Mouse (Mus musculus) CH12.LX (cell line): ENCODE data around the gene Dffb. TPM values are rescaled to one million over a fixed set of nuclear protein-coding genes. Genes with fewer than 3 reads are reported as not detected.

Experiments
- DNase-seq: peaks from one replicate; pipeline ENCODE4 v3.0.0-alpha.2; 2013; ENCODE audit errors: extremely low read depth
- H3K27ac ChIP-seq: 2 replicates; pipeline ENCODE4 v1.5.1; 2012; ENCODE audit warnings: low read depth, mild to moderate bottlenecking, control low read depth, moderate library complexity; ENCODE audit not compliant: insufficient read depth
- H3K27me3 ChIP-seq: replicated peaks from 2 replicates; pipeline ENCODE3; 2012; ENCODE audit warnings: inconsistent platforms
- H3K36me3 ChIP-seq, 2 experiments: replicated peaks in 1 of 2; 2 replicates each; pipeline versions ENCODE3 to v1.6.1; 2012; ENCODE audit warnings: inconsistent platforms in 1 of 2, low read length in 1 of 2, mild to moderate bottlenecking in 1 of 2, mixed read lengths in 1 of 2, moderate library complexity in 1 of 2; ENCODE audit not compliant: control insufficient read depth in 1 of 2, insufficient read depth in 1 of 2
- H3K4me1 ChIP-seq, 2 experiments: 2 replicates each; pipeline ENCODE4 v1.6.1; 2012; ENCODE audit warnings: inconsistent platforms in 1 of 2, moderate library complexity in 1 of 2; ENCODE audit not compliant: insufficient read depth in 2 of 2, control insufficient read depth in 1 of 2
- H3K4me2 ChIP-seq: 2 replicates; pipeline ENCODE4 v1.6.1; 2012; ENCODE audit warnings: low read depth, mild to moderate bottlenecking, control low read depth; ENCODE audit not compliant: poor library complexity, insufficient read depth, severe bottlenecking
- H3K4me3 ChIP-seq, 3 experiments: fragments of 150-350 bp in 1 of 3; sonication (generic) in 1 of 3; replicated peaks in 1 of 3; 2 replicates each; pipeline versions ENCODE3 to v1.5.1; 2011 to 2012; ENCODE audit warnings: low read depth in 2 of 3, low read length in 2 of 3, mild to moderate bottlenecking in 2 of 3, moderate library complexity in 2 of 3, control low read depth in 1 of 3, improper control_type of control experiment in 1 of 3, inconsistent platforms in 1 of 3, mixed read lengths in 1 of 3; ENCODE audit not compliant: poor library complexity in 1 of 3
- H3K79me2 ChIP-seq: replicated peaks from 2 replicates; pipeline ENCODE4 v1.6.1; 2012; ENCODE audit warnings: mild to moderate bottlenecking, moderate library complexity; ENCODE audit not compliant: control insufficient read depth, poor library complexity, insufficient read depth, severe bottlenecking; ENCODE audit errors: extremely low read depth
- H3K9ac ChIP-seq: 2 replicates; pipeline ENCODE4 v1.6.1; 2012; ENCODE audit warnings: low read depth, mild to moderate bottlenecking, control low read depth, moderate library complexity; ENCODE audit not compliant: insufficient read depth
- H3K9me3 ChIP-seq: replicated peaks from 2 replicates; pipeline ENCODE3; 2012; ENCODE audit warnings: low read length, inconsistent platforms, mixed read lengths
- BHLHE40 ChIP-seq: IDR thresholded peaks from 2 replicates; pipeline ENCODE4 v1.6.1; 2011; ENCODE audit warnings: mild to moderate bottlenecking, low read depth, low read length, improper control_type of control experiment
- CHD1 ChIP-seq: IDR thresholded peaks from 2 replicates; pipeline ENCODE4 v1.6.1; 2012; ENCODE audit warnings: low read depth, low read length, improper control_type of control experiment, inconsistent platforms
- CHD2 ChIP-seq: IDR thresholded peaks from 2 replicates; pipeline ENCODE4 v1.6.1; 2011; ENCODE audit warnings: low read length, improper control_type of control experiment
- CTCF ChIP-seq, 2 experiments: IDR thresholded peaks in 1 of 2; conservative IDR thresholded peaks in 1 of 2; 2 replicates each; pipeline ENCODE4 v1.5.1; 2011 to 2012; ENCODE audit warnings: low read depth in 2 of 2, low read length in 2 of 2, improper control_type of control experiment in 1 of 2, inconsistent platforms in 1 of 2, mild to moderate bottlenecking in 1 of 2, moderate library complexity in 1 of 2
- ELF1 ChIP-seq: IDR thresholded peaks from 2 replicates; pipeline ENCODE4 v1.6.1; 2014; ENCODE audit warnings: low read depth, mild to moderate bottlenecking, inconsistent platforms, low read length, improper control_type of control experiment
- GABPA ChIP-seq: IDR thresholded peaks from 2 replicates; pipeline ENCODE4 v1.6.1; 2012; ENCODE audit warnings: low read depth, low read length, improper control_type of control experiment, inconsistent platforms; ENCODE audit not compliant: insufficient replicate concordance
- HCFC1 ChIP-seq: IDR thresholded peaks from 2 replicates; pipeline ENCODE4 v1.6.1; 2012; ENCODE audit warnings: low read depth, mild to moderate bottlenecking, inconsistent platforms, low read length, improper control_type of control experiment
- IRF4 ChIP-seq: IDR thresholded peaks from 2 replicates; pipeline ENCODE4 v1.6.1; 2014; ENCODE audit warnings: low read depth, mild to moderate bottlenecking, inconsistent platforms, low read length, improper control_type of control experiment
- JUN ChIP-seq: IDR thresholded peaks from 2 replicates; pipeline ENCODE4 v1.6.1; 2011; ENCODE audit warnings: low read depth, mild to moderate bottlenecking, low read length, improper control_type of control experiment, moderate library complexity; ENCODE audit not compliant: insufficient read depth
- JUND ChIP-seq: conservative IDR thresholded peaks from 2 replicates; pipeline ENCODE4 v1.6.1; 2011; ENCODE audit warnings: low read depth, low read length, improper control_type of control experiment
- KAT2A ChIP-seq: IDR thresholded peaks from 2 replicates; pipeline ENCODE4 v1.6.1; 2012; ENCODE audit warnings: low read length, improper control_type of control experiment, inconsistent platforms; ENCODE audit not compliant: insufficient replicate concordance
- MAX ChIP-seq: IDR thresholded peaks from 2 replicates; pipeline ENCODE4 v1.6.1; 2011; ENCODE audit warnings: low read length, improper control_type of control experiment
- MXI1 ChIP-seq: IDR thresholded peaks from 2 replicates; pipeline ENCODE4 v1.6.1; 2011; ENCODE audit warnings: mild to moderate bottlenecking, low read depth, low read length, improper control_type of control experiment
- NELFE ChIP-seq: IDR thresholded peaks from 2 replicates; pipeline ENCODE4 v1.6.1; 2011; ENCODE audit warnings: low read depth, low read length, improper control_type of control experiment
- NRF1 ChIP-seq: IDR thresholded peaks from 2 replicates; pipeline ENCODE4 v1.6.1; 2014; ENCODE audit warnings: low read depth, mild to moderate bottlenecking, inconsistent platforms, low read length, improper control_type of control experiment, moderate library complexity
- PAX5 ChIP-seq: IDR thresholded peaks from 2 replicates; pipeline ENCODE4 v1.6.1; 2012; ENCODE audit warnings: low read length, inconsistent platforms, mixed read lengths
- POLR2A ChIP-seq: IDR thresholded peaks from 2 replicates; pipeline ENCODE4 v1.6.1; 2011; ENCODE audit warnings: low read depth, mild to moderate bottlenecking, improper control_type of control experiment, low read length
- RCOR1 ChIP-seq: conservative IDR thresholded peaks from 2 replicates; pipeline ENCODE4 v1.6.1; 2012; ENCODE audit warnings: low read depth, mild to moderate bottlenecking, inconsistent platforms, low read length, improper control_type of control experiment
- SIN3A ChIP-seq: IDR thresholded peaks from 2 replicates; pipeline ENCODE4 v1.6.1; 2012; ENCODE audit warnings: low read length, improper control_type of control experiment, inconsistent platforms
- TBP ChIP-seq: conservative IDR thresholded peaks from 2 replicates; pipeline ENCODE4 v1.6.1; 2011; ENCODE audit warnings: low read depth, low read length, improper control_type of control experiment
- TCF12 ChIP-seq: IDR thresholded peaks from 2 replicates; pipeline ENCODE4 v1.6.1; 2014; ENCODE audit warnings: low read depth, mild to moderate bottlenecking, inconsistent platforms, low read length, improper control_type of control experiment
- UBTF ChIP-seq: IDR thresholded peaks from 2 replicates; pipeline ENCODE4 v1.6.1; 2012; ENCODE audit warnings: low read depth, mild to moderate bottlenecking, inconsistent platforms, low read length, improper control_type of control experiment, moderate library complexity
- USF2 ChIP-seq: conservative IDR thresholded peaks from 2 replicates; pipeline ENCODE4 v1.6.1; 2011; ENCODE audit warnings: low read depth, low read length, improper control_type of control experiment
- ZKSCAN1 ChIP-seq: IDR thresholded peaks from 2 replicates; pipeline ENCODE4 v1.6.1; 2012; ENCODE audit warnings: low read depth, inconsistent platforms, low read length, improper control_type of control experiment, borderline replicate concordance
- ZNF384 ChIP-seq: IDR thresholded peaks from 2 replicates; pipeline ENCODE4 v1.6.1; 2012; ENCODE audit warnings: low read depth, low read length, improper control_type of control experiment, inconsistent platforms
- dilution Hi-C: fragments of 300-500 bp; cut with MboI; formaldehyde crosslinking; loops from 2 replicates; pipeline ENCODE4 v1.14.3; 2020; ENCODE audit warnings: low sequenced_read_pairs; ENCODE audit not compliant: extremely low pct_unique_long_range_greater_than_20kb, extremely low pct_ligation_motif_present
- in situ Hi-C: fragments of 300-500 bp; cut with MboI; formaldehyde crosslinking; loops from 3 replicates; pipeline ENCODE4 v1.14.3; 2019; ENCODE audit warnings: low sequenced_read_pairs, low pct_ligation_motif_present, low pct_unique_long_range_greater_than_20kb, mixed read lengths
- polyA plus RNA-seq: library from polyadenylated mRNA; unstranded; fragments of >175 nt; gene quantifications from 2 replicates; pipeline ENCODE4 v1.2.1, GENCODE M21; 2012; ENCODE audit warnings: low read depth; ENCODE audit not compliant: insufficient read length
- total RNA-seq, 2 experiments: library from RNA; depleted of rRNA; stranded (reverse); fragments of 300-350 nt in 1 of 2; fragments of >200 nt in 1 of 2; gene quantifications; 2 replicates each; pipeline ENCODE4 v1.2.3; 2012 to 2014

The Dffb gene
- total and polyA plus RNA-seq, 3 experiments, result 10.7 to 21.4 (median 12.6) TPM

GRCm38 (mm10) chr4:153992715-153993114, 17.8 kb upstream of the Dffb start:
- no peak for DNase-seq
- H3K9ac ChIP-seq, result no peak overlapping the region
- H3K79me2 ChIP-seq, result no peaks in the 10 kb centered on the region
- H3K9me3 ChIP-seq, result no peaks in the 10 kb centered on the region
- dilution Hi-C loops (no loop called here), in situ Hi-C loops (no loop called here)
- no peaks in the 10 kb centered on the region for H3K27me3 ChIP-seq
- H3K4me3 ChIP-seq, result no peak overlapping the region
- no peaks in the 10 kb centered on the region for H3K4me1 ChIP-seq
- H3K36me3 ChIP-seq, result peaks cover 77 to 93% of the 10 kb centered on the region in 2 experiments
- no peak overlapping the region for H3K27ac ChIP-seq
- TF ChIP-seq HCFC1, result no peak
- no peak for TF ChIP-seq MXI1
- no peak for TF ChIP-seq PAX5
- TF ChIP-seq MAX, result no peak
- TF ChIP-seq SIN3A, result no peak
- TF ChIP-seq JUN, result no peak
- no peak overlapping the region for H3K4me2 ChIP-seq

- Histone ChIP-seq H3K27me3 (no peaks in the 10 kb centered on the region), H3K9ac (no peak overlapping the region), H3K4me3 (no peak overlapping the region), H3K4me1 (peaks cover 3 to 21% of the 10 kb centered on the region in 2 experiments; a peak in 2 of 4 replicates), H3K79me2 (peaks cover 4% of the 10 kb centered on the region), H3K4me2 (no peak overlapping the region), H3K36me3 (peaks cover 51 to 75% of the 10 kb centered on the region in 2 experiments), H3K27ac (no peak overlapping the region), H3K9me3 (no peaks in the 10 kb centered on the region)
- no peak for DNase-seq
- in situ Hi-C loops, result no loop called here
- TF ChIP-seq RCOR1 (no peak), NRF1 (no peak)
- dilution Hi-C loops, result no loop called here
These were observed 5.5 kb upstream of the Dffb start for GRCm38 (mm10) chr4:153980470-153980869.

GRCm38 (mm10) chr4:153979243-153979642, 4.3 kb upstream of the Dffb start:
- dilution Hi-C loops (no loop called here), in situ Hi-C loops (no loop called here)
- H3K36me3 ChIP-seq, result peaks cover 41 to 63% of the 10 kb centered on the region in 2 experiments
- H3K9me3 ChIP-seq, result no peaks in the 10 kb centered on the region
- H3K9ac ChIP-seq, result no peak overlapping the region
- H3K4me1 ChIP-seq, result peaks cover 3 to 21% of the 10 kb centered on the region in 2 experiments; a peak in 2 of 4 replicates
- TF ChIP-seq MXI1 (no peak), MAX (no peak), ZNF384 (no peak), UBTF (no peak), JUND (no peak), CHD1 (no peak), TBP (no peak), IRF4 (no peak), CTCF (conservative IDR thresholded peaks at IDR 0.05 in 1 of 2, IDR thresholded peaks at IDR 0.05 in 1 of 2; ENCODE audit: low read depth in 2 of 2, low read length in 2 of 2) (no peak), BHLHE40 (no peak), POLR2A (no peak), ELF1 (no peak), RCOR1 (no peak), USF2 (no peak), KAT2A (no peak), ZKSCAN1 (no peak), NELFE (no peak), GABPA (no peak), TCF12 (no peak), CHD2 (no peak)
- no peak overlapping the region for H3K27ac ChIP-seq
- H3K4me3 ChIP-seq, result no peak overlapping the region
- no peak for DNase-seq
- H3K4me2 ChIP-seq, result no peak overlapping the region
- no peaks in the 10 kb centered on the region for H3K27me3 ChIP-seq
- peaks cover 4% of the 10 kb centered on the region for H3K79me2 ChIP-seq
